Mouse (Mus musculus): Measurements from ENCODE around the gene Plod3.

DNA sequence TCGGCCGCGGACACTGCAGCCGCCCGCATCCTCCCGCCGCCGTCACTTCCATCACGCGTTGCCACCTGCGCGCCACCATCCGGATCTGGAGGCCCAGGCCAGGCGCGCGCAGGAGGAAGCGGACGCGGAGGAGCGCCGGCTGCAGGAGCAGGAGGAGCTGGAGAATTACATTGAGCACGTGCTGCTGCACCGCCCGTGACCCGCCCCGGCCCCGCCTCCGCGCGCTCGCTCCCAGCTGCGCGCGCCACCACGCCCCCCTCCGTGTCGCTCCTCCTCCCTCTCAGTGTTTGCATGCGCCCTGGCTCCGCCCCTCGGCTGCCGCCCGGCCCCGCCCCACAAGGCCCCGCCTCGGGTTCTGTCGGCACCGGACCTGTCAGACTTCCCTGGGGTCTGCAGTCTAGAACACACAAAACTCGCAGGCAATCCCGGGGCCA is 45.8 kb downstream of the Plod3 start:
- TF ChIP-seq MAX (IDR thresholded peaks at IDR 0.05; ENCODE audit: low read depth) = no peak
- no peak for TF ChIP-seq E2F4 (IDR thresholded peaks at IDR 0.05; ENCODE audit: insufficient read depth)
- TF ChIP-seq MYOG (IDR thresholded peaks at IDR 0.05; ENCODE audit: control insufficient read depth in 1 of 3, insufficient read depth in 1 of 3, insufficient read length in 2 of 3, low read depth in 2 of 3) = no peak
- TF ChIP-seq POLR2A (IDR thresholded peaks at IDR 0.05; ENCODE audit: insufficient read length, low read depth) = no peak
- TF ChIP-seq MYOD1 (IDR thresholded peaks at IDR 0.05; ENCODE audit: control insufficient read depth in 1 of 3, insufficient read length in 2 of 3, low read depth in 2 of 3) = peak in 1 of 3 experiments; percentile 46
- TF ChIP-seq USF1 (IDR thresholded peaks at IDR 0.05; ENCODE audit: low read depth) = peak; percentile 35
- no peak for TF ChIP-seq POLR2AphosphoS2 (IDR thresholded peaks at IDR 0.05; ENCODE audit: insufficient read length, low read depth)
- TF ChIP-seq TCF3 (IDR thresholded peaks at IDR 0.05; ENCODE audit: insufficient read length, low read depth) = no peak

Measured in myocyte (in vitro differentiated cells).